Mouse (Mus musculus) stomach, postnatal 0 days (tissue): ENCODE measurements at regions not wholly inside any gene's neighbourhood (a gene's known extent, or its start where the extent isn't known, plus 50 kb on each side); places are given as distances from the start of the nearest gene placed in this dataset.

Experiments used
- ATAC-seq: fragments of 200-750 bp; cut with Nextera tagmentation; 2 replicates; pipeline ENCODE4 v1.8.0; 2017; ENCODE audit not compliant: low FRiP score, low TSS enrichment
- DNase-seq: peaks from one replicate; pipeline ENCODE4 v3.0.0-alpha.2; 2016; ENCODE audit warnings: low spot score
- H3K27ac ChIP-seq: fragments of 300-500 bp; sonication (generic); replicated peaks from 2 replicates; pipeline ENCODE4 v1.5.1; 2014; ENCODE audit warnings: mild to moderate bottlenecking, control low read depth
- H3K27me3 ChIP-seq: fragments of 300-500 bp; sonication (generic); 2 replicates; pipeline ENCODE4 v1.6.1; 2014; ENCODE audit warnings: low read length; ENCODE audit not compliant: control insufficient read depth, insufficient read depth
- H3K36me3 ChIP-seq: fragments of 300-500 bp; sonication (generic); 2 replicates; pipeline ENCODE4 v1.6.1; 2014; ENCODE audit warnings: low read length, mixed read lengths; ENCODE audit not compliant: control insufficient read depth, insufficient read depth
- H3K4me1 ChIP-seq: fragments of 300-500 bp; sonication (generic); replicated peaks from 2 replicates; pipeline ENCODE4 v1.6.1; 2014; ENCODE audit warnings: antibody characterized with exemption; ENCODE audit not compliant: control insufficient read depth, insufficient read depth
- H3K4me2 ChIP-seq: fragments of 300-500 bp; sonication (generic); replicated peaks from 2 replicates; pipeline ENCODE4 v1.6.1; 2014; ENCODE audit warnings: low read depth, mild to moderate bottlenecking, control low read depth, moderate library complexity
- H3K4me3 ChIP-seq: fragments of 300-500 bp; sonication (generic); 2 replicates; pipeline ENCODE4 v1.5.1; 2014; ENCODE audit warnings: low read depth, low read length, control low read depth
- H3K9ac ChIP-seq: fragments of 300-500 bp; sonication (generic); 2 replicates; pipeline ENCODE4 v1.6.1; 2014; ENCODE audit warnings: mild to moderate bottlenecking, low read length, control low read depth, mixed read lengths
- H3K9me3 ChIP-seq: fragments of 300-500 bp; sonication (generic); 2 replicates; pipeline ENCODE4 v1.6.1; 2016; ENCODE audit warnings: low read length; ENCODE audit not compliant: control insufficient read depth
- CTCF ChIP-seq: IDR thresholded peaks from 2 replicates; pipeline ENCODE4 v1.5.1; 2016; ENCODE audit warnings: antibody characterized with exemption, low read depth, mild to moderate bottlenecking, moderate library complexity
- EP300 ChIP-seq: optimal IDR thresholded peaks from 2 replicates; pipeline ENCODE3; 2016; ENCODE audit warnings: antibody characterized with exemption
- WGBS: fragments of 180-500 bp; shearing (Covaris S2); extraction: QIAGEN DNeasy Blood & Tissue Kit; methylation state at CpG from one replicate; pipeline ENCODE4 v1.1.7; 2014; 5-methylcytosine and 5-hydroxymethylcytosine counted together

DNA sequence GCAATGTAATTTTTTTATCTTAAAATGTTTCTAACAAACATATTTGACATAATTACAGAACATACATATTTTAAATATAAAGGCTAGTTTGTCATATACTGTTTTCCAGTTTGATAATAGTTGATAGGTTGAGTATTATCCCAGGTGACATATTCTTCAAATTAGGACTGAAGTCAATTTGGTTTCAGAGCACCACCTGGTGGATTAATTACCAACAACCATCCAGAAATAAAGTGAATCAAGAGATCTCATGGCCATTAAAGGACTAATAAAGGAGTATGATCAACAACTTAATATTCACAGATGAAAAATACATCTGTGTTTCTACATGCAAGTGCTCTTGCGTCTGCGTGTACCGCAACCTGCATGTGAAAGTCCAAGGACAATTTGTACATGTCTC, 50.3 kb upstream of the Nmu start:
- ATAC-seq = no peak
- Histone ChIP-seq H3K4me3 (no peak overlapping the region), H3K4me1 (no peaks in the 10 kb centered on the region), H3K4me2 (no peak overlapping the region), H3K27me3 (no peaks in the 10 kb centered on the region), H3K9ac (no peak overlapping the region), H3K36me3 (no peaks in the 10 kb centered on the region), H3K27ac (no peak overlapping the region), H3K9me3 (no peaks in the 10 kb centered on the region)
- no peak for DNase-seq
- peak; percentile 78 for TF ChIP-seq CTCF
- TF ChIP-seq EP300 = no peak
- 89% methylated on average over 3 of the region's 3 CpGs for WGBS

DNA sequence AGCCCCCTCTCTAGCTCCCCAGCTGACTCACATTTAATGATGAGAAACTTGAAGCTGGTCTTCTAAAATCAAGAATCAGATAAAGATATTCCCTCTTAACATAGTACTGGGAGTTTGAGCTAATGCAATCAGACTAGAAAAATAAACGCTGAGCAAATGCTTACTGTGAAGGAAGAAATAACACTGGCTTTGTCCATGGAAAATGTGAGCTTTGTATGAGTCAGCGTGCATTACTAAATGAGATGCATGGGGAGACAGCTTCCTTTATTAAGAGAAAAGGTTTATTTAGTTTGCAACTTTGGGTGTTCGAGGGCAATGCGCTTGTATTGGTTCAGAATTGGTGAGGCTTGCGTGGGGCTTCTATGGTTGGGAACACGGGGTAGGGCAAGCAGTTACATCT, 52.7 kb upstream of the Nmu start:
- H3K4me1 ChIP-seq = no peaks in the 10 kb centered on the region
- DNase-seq (no peak), ATAC-seq (no peak)
- TF ChIP-seq CTCF = no peak
- TF ChIP-seq EP300 = no peak
- 84% methylated on average over 6 of the region's 6 CpGs for WGBS
- H3K9ac ChIP-seq = no peak overlapping the region
- H3K27me3 ChIP-seq = no peaks in the 10 kb centered on the region
- H3K9me3 ChIP-seq = no peaks in the 10 kb centered on the region
- no peak overlapping the region for H3K27ac ChIP-seq
- H3K4me3 ChIP-seq = no peak overlapping the region
- H3K4me2 ChIP-seq = no peak overlapping the region
- H3K36me3 ChIP-seq = no peaks in the 10 kb centered on the region

DNA sequence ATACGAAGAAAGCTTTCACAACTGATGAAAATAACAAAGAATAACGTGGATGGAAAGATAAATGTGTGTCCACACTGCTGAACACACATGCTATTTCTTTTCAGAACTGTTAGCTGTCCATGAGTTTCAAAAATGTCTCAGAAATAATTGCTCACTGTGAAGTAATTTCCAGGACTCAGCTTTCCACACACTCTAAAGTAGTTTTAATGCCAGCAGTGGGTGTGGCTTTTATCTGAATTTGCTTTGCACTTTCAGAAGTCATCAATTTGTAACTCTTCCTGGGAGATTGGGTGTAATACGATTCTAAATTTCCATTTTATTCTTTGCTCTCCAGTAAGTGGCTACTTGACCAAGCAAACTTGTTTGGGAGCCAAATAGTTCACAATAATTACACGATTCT, 53.5 kb upstream of the Nmu start:
- Histone ChIP-seq H3K4me3 (no peak overlapping the region), H3K27ac (no peak overlapping the region), H3K27me3 (no peaks in the 10 kb centered on the region), H3K4me1 (no peaks in the 10 kb centered on the region), H3K9ac (no peak overlapping the region), H3K9me3 (no peaks in the 10 kb centered on the region), H3K4me2 (no peak overlapping the region), H3K36me3 (no peaks in the 10 kb centered on the region)
- TF ChIP-seq EP300 = no peak
- TF ChIP-seq CTCF = no peak
- DNase-seq = no peak
- ATAC-seq = no peak
- WGBS = 49% methylated on average over 4 of the region's 4 CpGs

DNA sequence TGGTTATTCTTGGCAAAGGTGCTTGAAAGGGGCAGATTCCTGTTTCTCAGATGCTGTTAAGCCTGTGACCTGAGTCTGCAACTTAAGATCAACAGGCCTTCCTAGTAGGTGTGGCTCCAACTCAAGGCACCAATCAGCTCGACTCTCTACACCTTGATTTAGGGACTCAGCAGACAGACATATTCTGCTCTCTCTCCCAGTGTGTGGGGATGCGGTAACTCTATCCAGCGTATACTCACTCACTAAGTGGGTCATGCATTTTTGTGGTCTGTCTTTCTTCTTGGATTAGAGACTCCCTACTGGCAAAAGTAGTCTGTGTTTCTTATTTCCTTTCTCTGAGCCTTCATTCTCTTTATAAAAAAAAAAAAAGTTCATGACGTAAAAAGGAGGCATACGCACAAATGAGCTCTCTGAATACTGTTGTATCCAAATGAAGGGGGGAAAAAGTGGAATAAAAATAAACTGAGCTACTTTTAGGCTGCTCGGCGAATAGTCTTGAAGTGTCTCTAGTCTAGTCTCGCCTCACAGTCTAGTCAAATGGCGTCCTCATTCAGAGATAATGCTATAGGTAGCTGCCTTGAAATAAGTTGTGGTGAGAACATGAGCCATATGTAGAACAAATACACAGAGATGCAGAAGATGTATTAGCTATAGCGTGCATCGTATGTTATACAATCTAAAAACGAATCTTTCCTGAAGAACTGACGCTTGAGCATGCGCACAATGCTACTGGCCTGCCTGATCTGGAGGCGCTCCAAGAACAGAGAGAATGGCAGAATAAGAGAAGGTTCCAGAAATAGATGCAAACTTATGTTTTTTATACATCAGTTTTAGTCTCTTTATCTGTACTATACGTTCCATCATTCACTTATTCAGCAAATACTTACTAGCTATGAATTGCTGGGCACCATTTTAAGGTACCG, 55.6 kb upstream of the Nmu start:
- ATAC-seq (no peak), DNase-seq (no peak)

DNA sequence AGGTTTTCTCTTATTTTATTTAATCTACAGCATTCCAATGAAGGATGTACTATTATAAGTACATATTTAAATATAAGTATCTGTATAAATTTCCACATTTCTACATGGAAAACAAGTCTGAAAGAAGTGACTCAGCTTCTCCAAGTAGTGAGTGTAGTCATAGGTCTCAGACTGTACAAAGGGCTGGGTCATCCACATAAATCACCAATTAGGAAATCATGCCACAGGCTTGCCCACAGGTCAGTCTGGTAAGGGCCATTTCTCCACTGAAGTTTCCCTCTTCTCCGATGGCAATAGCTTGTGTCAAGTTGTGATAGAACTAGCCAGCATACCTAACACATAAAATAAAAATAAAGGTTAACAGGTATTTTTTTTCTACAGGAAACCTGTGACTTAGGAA, 56.3 kb upstream of the Nmu start:
- Histone ChIP-seq H3K27ac (no peak overlapping the region), H3K4me1 (no peaks in the 10 kb centered on the region), H3K27me3 (no peaks in the 10 kb centered on the region), H3K36me3 (no peaks in the 10 kb centered on the region), H3K4me3 (no peak overlapping the region), H3K9me3 (no peaks in the 10 kb centered on the region), H3K4me2 (no peak overlapping the region), H3K9ac (no peak overlapping the region)
- TF ChIP-seq EP300 (no peak), CTCF (no peak)
- no peak for ATAC-seq
- WGBS = 71% methylated on average over 1 of the region's 1 CpGs
- DNase-seq = no peak

More for the DNA sequence above, 55.6 kb upstream of the Nmu start:
- TF ChIP-seq EP300 (no peak), CTCF (no peak)
- Histone ChIP-seq H3K27ac (no peak overlapping the region), H3K4me2 (no peak overlapping the region), H3K9ac (no peak overlapping the region), H3K27me3 (no peaks in the 10 kb centered on the region), H3K4me3 (no peak overlapping the region), H3K36me3 (no peaks in the 10 kb centered on the region), H3K4me1 (no peaks in the 10 kb centered on the region), H3K9me3 (no peaks in the 10 kb centered on the region)
- 82% methylated on average over 17 of the region's 17 CpGs for WGBS

DNA sequence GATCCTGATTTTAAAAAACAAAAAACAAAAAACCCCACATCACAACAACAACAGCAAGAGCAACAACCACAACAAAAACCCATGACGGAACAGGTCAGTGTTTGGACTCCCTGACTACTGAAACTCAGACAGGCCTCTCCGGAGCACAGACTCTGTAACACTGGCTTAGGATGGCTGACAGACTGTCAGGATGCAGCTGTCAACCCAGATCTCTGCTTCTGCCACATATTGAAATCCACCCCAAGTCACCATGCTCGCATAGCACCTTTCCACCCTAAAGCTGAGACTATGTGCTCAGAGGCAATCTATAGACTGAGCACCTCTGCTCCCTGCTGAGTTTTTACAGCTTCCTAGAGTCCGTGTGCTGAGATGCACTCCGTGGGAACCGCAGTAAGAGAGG, 57.0 kb upstream of the Nmu start:
- H3K27me3 ChIP-seq = no peaks in the 10 kb centered on the region
- no peak for TF ChIP-seq CTCF
- no peak for TF ChIP-seq EP300
- no peak overlapping the region for H3K9ac ChIP-seq
- 79% methylated on average over 6 of the region's 6 CpGs for WGBS
- no peak overlapping the region for H3K4me2 ChIP-seq
- no peaks in the 10 kb centered on the region for H3K36me3 ChIP-seq
- DNase-seq = no peak
- no peak overlapping the region for H3K27ac ChIP-seq
- no peak for ATAC-seq
- H3K9me3 ChIP-seq = no peaks in the 10 kb centered on the region
- no peaks in the 10 kb centered on the region for H3K4me1 ChIP-seq
- no peak overlapping the region for H3K4me3 ChIP-seq
